Mouse (Mus musculus): ENCODE results near the gene Tfr2. TPM values are rescaled to one million over a fixed set of nuclear protein-coding genes. Genes with fewer than 3 reads are reported as not detected.
A peak's percentile ranks its signal among the peaks of the same experiment; 100 is the strongest.
"Not testable (repeated sequence)": the region's sequence is repeated elsewhere in the genome, so short reads cannot be mapped to it uniquely, and the experiment has no call there.

The Tfr2 gene
- polyA plus RNA-seq, 1 experiment from 2014 or later, result 0.84 TPM

GRCm38 (mm10) chr5:137610548-137611244 is 41.1 kb downstream of the Tfr2 start:
- H3K9ac ChIP-seq (ENCODE audit: low read length), result peak overlapping the region; percentile 49
- peak overlapping the region; percentile 30 for H3K4me3 ChIP-seq (ENCODE audit: low read depth, low read length)
- under 1% methylated on average over 12 of the region's 12 CpGs for WGBS
- no peaks in the 10 kb centered on the region for H3K9me3 ChIP-seq (ENCODE audit: control insufficient read depth, low read length)
- H3K4me2 ChIP-seq (ENCODE audit: low read depth, severe bottlenecking), result peak overlapping the region; percentile 57
- peak overlapping the region; percentile 97 for H3K27ac ChIP-seq (replicated peaks; ENCODE audit: low read depth, low read length)
- peaks cover 3% of the 10 kb centered on the region; the same call in 1 of the 2 replicates for H3K36me3 ChIP-seq (ENCODE audit: control insufficient read depth, insufficient read depth, low read length)
- peaks cover 50% of the 10 kb centered on the region for H3K4me1 ChIP-seq (ENCODE audit: control insufficient read depth, insufficient read depth, low read length)
- H3K27me3 ChIP-seq (ENCODE audit: control insufficient read depth, insufficient read depth, low read length), result no peaks in the 10 kb centered on the region
- ATAC-seq (ENCODE audit: insufficient number of reproducible peaks, low FRiP score, low TSS enrichment, low read depth) (peak; percentile 86), DNase-seq (ENCODE audit: low spot score) (peak; percentile 97)

GRCm38 (mm10) chr5:137611245-137611602 is 41.6 kb downstream of the Tfr2 start:
- ATAC-seq (ENCODE audit: insufficient number of reproducible peaks, low FRiP score, low TSS enrichment, low read depth) (peak; percentile 28), DNase-seq (ENCODE audit: low spot score) (peak; percentile 92)
- WGBS, result 0% methylated on average over 6 of the region's 6 CpGs
- peaks cover 3% of the 10 kb centered on the region; the same call in 1 of the 2 replicates for H3K36me3 ChIP-seq (ENCODE audit: control insufficient read depth, insufficient read depth, low read length)
- H3K27me3 ChIP-seq (ENCODE audit: control insufficient read depth, insufficient read depth, low read length), result no peaks in the 10 kb centered on the region
- H3K9me3 ChIP-seq (ENCODE audit: control insufficient read depth, low read length), result no peaks in the 10 kb centered on the region
- H3K9ac ChIP-seq (ENCODE audit: low read length), result peak overlapping the region; percentile 49
- H3K4me3 ChIP-seq (ENCODE audit: low read depth, low read length), result peak overlapping the region; percentile 30
- H3K4me2 ChIP-seq (ENCODE audit: low read depth, severe bottlenecking), result peak overlapping the region; percentile 57
- H3K27ac ChIP-seq (replicated peaks; ENCODE audit: low read depth, low read length), result peak overlapping the region; percentile 97
- peaks cover 50% of the 10 kb centered on the region for H3K4me1 ChIP-seq (ENCODE audit: control insufficient read depth, insufficient read depth, low read length)

- H3K4me3 ChIP-seq (ENCODE audit: low read depth, low read length), result no peak overlapping the region
- ATAC-seq (ENCODE audit: insufficient number of reproducible peaks, low FRiP score, low TSS enrichment, low read depth), result no peak
Observed at GRCm38 (mm10) chr5:137613076-137613475, 43.4 kb downstream of the Tfr2 start.

GRCm38 (mm10) chr5:137613550-137613949 is 43.9 kb downstream of the Tfr2 start, which contains the start of gene Pcolce:
TSS of gene Pcolce (minus strand) at chr5:137613784.
- peak within 1 kb of the TSS; percentile 97; the same call in 1 of the 2 replicates for H3K27ac ChIP-seq (replicated peaks; ENCODE audit: low read depth, low read length)
- H3K4me1 ChIP-seq (ENCODE audit: control insufficient read depth, insufficient read depth, low read length), result peaks cover 42% of the 10 kb centered on the region
- no peaks in the 10 kb centered on the region for H3K36me3 ChIP-seq (ENCODE audit: control insufficient read depth, insufficient read depth, low read length)
- no peaks in the 10 kb centered on the region for H3K27me3 ChIP-seq (ENCODE audit: control insufficient read depth, insufficient read depth, low read length)
- DNase-seq (ENCODE audit: low spot score) (no peak), ATAC-seq (ENCODE audit: insufficient number of reproducible peaks, low FRiP score, low TSS enrichment, low read depth) (no peak)
- H3K4me3 ChIP-seq (ENCODE audit: low read depth, low read length), result no peak within 1 kb of the TSS
- no peak within 1 kb of the TSS for H3K4me2 ChIP-seq (ENCODE audit: low read depth, severe bottlenecking)
- no peaks in the 10 kb centered on the region for H3K9me3 ChIP-seq (ENCODE audit: control insufficient read depth, low read length)
- 46% methylated on average over 11 of the region's 11 CpGs for WGBS
- H3K9ac ChIP-seq (ENCODE audit: low read length), result peak within 1 kb of the TSS; percentile 41

More at GRCm38 (mm10) chr5:137613076-137613475, 43.4 kb downstream of the Tfr2 start:
- no peaks in the 10 kb centered on the region for H3K27me3 ChIP-seq (ENCODE audit: control insufficient read depth, insufficient read depth, low read length)
- peaks cover 46% of the 10 kb centered on the region for H3K4me1 ChIP-seq (ENCODE audit: control insufficient read depth, insufficient read depth, low read length)
- peak overlapping the region; percentile 41 for H3K9ac ChIP-seq (ENCODE audit: low read length)
- DNase-seq (ENCODE audit: low spot score), result no peak
- no peak overlapping the region for H3K4me2 ChIP-seq (ENCODE audit: low read depth, severe bottlenecking)
- no peaks in the 10 kb centered on the region for H3K36me3 ChIP-seq (ENCODE audit: control insufficient read depth, insufficient read depth, low read length)
- H3K9me3 ChIP-seq (ENCODE audit: control insufficient read depth, low read length), result no peaks in the 10 kb centered on the region
- WGBS, result 72% methylated on average over 5 of the region's 5 CpGs
- peak overlapping the region; percentile 97; the same call in 1 of the 2 replicates for H3K27ac ChIP-seq (replicated peaks; ENCODE audit: low read depth, low read length)

GRCm38 (mm10) chr5:137614921-137615320 is 45.3 kb downstream of the Tfr2 start:
- H3K4me2 ChIP-seq (ENCODE audit: low read depth, severe bottlenecking); H3K36me3 ChIP-seq (ENCODE audit: control insufficient read depth, insufficient read depth, low read length); H3K9ac ChIP-seq (ENCODE audit: low read length); H3K27ac ChIP-seq (replicated peaks; ENCODE audit: low read depth, low read length); H3K4me3 ChIP-seq (ENCODE audit: low read depth, low read length); H3K9me3 ChIP-seq (ENCODE audit: control insufficient read depth, low read length); DNase-seq (ENCODE audit: low spot score); ATAC-seq (ENCODE audit: insufficient number of reproducible peaks, low FRiP score, low TSS enrichment, low read depth); H3K27me3 ChIP-seq (ENCODE audit: control insufficient read depth, insufficient read depth, low read length): not testable (repeated sequence)
- 91% methylated on average over 2 of the region's 2 CpGs for WGBS
- peaks cover 28% of the 10 kb centered on the region for H3K4me1 ChIP-seq (ENCODE audit: control insufficient read depth, insufficient read depth, low read length)

GRCm38 (mm10) chr5:137615347-137615746 is 45.7 kb downstream of the Tfr2 start:
- peaks cover 28% of the 10 kb centered on the region for H3K4me1 ChIP-seq (ENCODE audit: control insufficient read depth, insufficient read depth, low read length)
- H3K4me2 ChIP-seq (ENCODE audit: low read depth, severe bottlenecking), result no peak overlapping the region
- H3K27me3 ChIP-seq (ENCODE audit: control insufficient read depth, insufficient read depth, low read length), result no peaks in the 10 kb centered on the region
- DNase-seq (ENCODE audit: low spot score) (no peak), ATAC-seq (ENCODE audit: insufficient number of reproducible peaks, low FRiP score, low TSS enrichment, low read depth) (no peak)
- H3K9me3 ChIP-seq (ENCODE audit: control insufficient read depth, low read length), result no peaks in the 10 kb centered on the region
- no peak overlapping the region for H3K4me3 ChIP-seq (ENCODE audit: low read depth, low read length)
- no peak overlapping the region for H3K27ac ChIP-seq (replicated peaks; ENCODE audit: low read depth, low read length)
- no peak overlapping the region for H3K9ac ChIP-seq (ENCODE audit: low read length)
- no peaks in the 10 kb centered on the region for H3K36me3 ChIP-seq (ENCODE audit: control insufficient read depth, insufficient read depth, low read length)
- 92% methylated on average over 7 of the region's 7 CpGs for WGBS

GRCm38 (mm10) chr5:137623937-137624530 is 54.4 kb downstream of the Tfr2 start:
- no peak for ATAC-seq (ENCODE audit: insufficient number of reproducible peaks, low FRiP score, low TSS enrichment, low read depth)
- H3K27ac ChIP-seq (replicated peaks; ENCODE audit: low read depth, low read length), result no peak overlapping the region
- 87% methylated on average over 11 of the region's 11 CpGs for WGBS

GRCm38 (mm10) chr5:137627991-137628390 is 58.4 kb downstream of the Tfr2 start:
- WGBS, result 7% methylated on average over 9 of the region's 9 CpGs
- no peaks in the 10 kb centered on the region for H3K36me3 ChIP-seq (ENCODE audit: control insufficient read depth, insufficient read depth, low read length)
- no peak for ATAC-seq (ENCODE audit: insufficient number of reproducible peaks, low FRiP score, low TSS enrichment, low read depth)
- H3K9ac ChIP-seq (ENCODE audit: low read length), result peak overlapping the region; percentile 38
- H3K27ac ChIP-seq (replicated peaks; ENCODE audit: low read depth, low read length), result peak overlapping the region; percentile 64
- H3K9me3 ChIP-seq (ENCODE audit: control insufficient read depth, low read length), result no peaks in the 10 kb centered on the region
- no peaks in the 10 kb centered on the region for H3K27me3 ChIP-seq (ENCODE audit: control insufficient read depth, insufficient read depth, low read length)
- H3K4me1 ChIP-seq (ENCODE audit: control insufficient read depth, insufficient read depth, low read length), result peaks cover 21% of the 10 kb centered on the region
- H3K4me2 ChIP-seq (ENCODE audit: low read depth, severe bottlenecking), result peak overlapping the region; percentile 60
- H3K4me3 ChIP-seq (ENCODE audit: low read depth, low read length), result peak overlapping the region; percentile 91
- no peak for DNase-seq (ENCODE audit: low spot score)

More at GRCm38 (mm10) chr5:137623937-137624530, 54.4 kb downstream of the Tfr2 start:
- Histone ChIP-seq H3K9ac (ENCODE audit: low read length) (no peak overlapping the region), H3K4me1 (ENCODE audit: control insufficient read depth, insufficient read depth, low read length) (peaks cover 3% of the 10 kb centered on the region; the same call in 1 of the 2 replicates), H3K4me3 (ENCODE audit: low read depth, low read length) (no peak overlapping the region), H3K27me3 (ENCODE audit: control insufficient read depth, insufficient read depth, low read length) (no peaks in the 10 kb centered on the region), H3K36me3 (ENCODE audit: control insufficient read depth, insufficient read depth, low read length) (no peaks in the 10 kb centered on the region), H3K4me2 (ENCODE audit: low read depth, severe bottlenecking) (no peak overlapping the region), H3K9me3 (ENCODE audit: control insufficient read depth, low read length) (no peaks in the 10 kb centered on the region)
- DNase-seq (ENCODE audit: low spot score), result no peak
